Mouse (Mus musculus) heart, postnatal 0 days (tissue): Measurements from ENCODE around the gene Flot1. TPM values are rescaled to one million over a fixed set of nuclear protein-coding genes. Genes with fewer than 3 reads are reported as not detected.

ENCODE experiments used
- ATAC-seq: fragments of 200-750 bp; cut with Nextera tagmentation; 2 replicates; pipeline ENCODE4 v1.8.0; 2017; ENCODE audit warnings: low read depth, moderate number of reproducible peaks, moderate library complexity; ENCODE audit not compliant: insufficient read depth
- DNase-seq: peaks from one replicate; pipeline ENCODE4 v3.0.0-alpha.2; 2016; ENCODE audit warnings: low spot score
- H3K27ac ChIP-seq: fragments of 300-500 bp; sonication (generic); 2 replicates; pipeline ENCODE4 v1.5.1; 2014; ENCODE audit warnings: low read depth, mild to moderate bottlenecking
- H3K27me3 ChIP-seq: fragments of 300-500 bp; sonication (generic); 2 replicates; pipeline ENCODE4 v1.6.1; 2014; ENCODE audit warnings: low read length, mixed read lengths; ENCODE audit not compliant: control insufficient read depth, insufficient read depth
- H3K36me3 ChIP-seq: fragments of 300-500 bp; sonication (generic); replicated peaks from 2 replicates; pipeline ENCODE4 v1.6.1; 2014; ENCODE audit warnings: low read length, mixed read lengths; ENCODE audit not compliant: control insufficient read depth, insufficient read depth
- H3K4me1 ChIP-seq: fragments of 300-500 bp; sonication (generic); 2 replicates; pipeline ENCODE4 v1.6.1; 2014; ENCODE audit warnings: antibody characterized with exemption; ENCODE audit not compliant: control insufficient read depth, insufficient read depth
- H3K4me2 ChIP-seq: fragments of 300-500 bp; sonication (generic); 2 replicates; pipeline ENCODE4 v1.6.1; 2014; ENCODE audit warnings: low read depth, mild to moderate bottlenecking, low read length, moderate library complexity
- H3K4me3 ChIP-seq: fragments of 300-500 bp; sonication (generic); 2 replicates; pipeline ENCODE4 v1.5.1; 2014; ENCODE audit warnings: low read depth, low read length
- H3K9ac ChIP-seq: fragments of 300-500 bp; sonication (generic); replicated peaks from 2 replicates; pipeline ENCODE4 v1.6.1; 2014; ENCODE audit warnings: low read depth, low read length, mixed read lengths
- H3K9me3 ChIP-seq: fragments of 300-500 bp; sonication (generic); replicated peaks from 2 replicates; pipeline ENCODE4 v1.6.1; 2016; ENCODE audit warnings: low read length; ENCODE audit not compliant: control insufficient read depth
- CTCF ChIP-seq: IDR thresholded peaks from 2 replicates; pipeline ENCODE4 v1.5.1; 2016; ENCODE audit warnings: antibody characterized with exemption, control low read depth, low read depth
- EP300 ChIP-seq: IDR thresholded peaks from 2 replicates; pipeline ENCODE4 v1.6.1; 2016; ENCODE audit warnings: antibody characterized with exemption, low read depth
- WGBS: fragments of 180-500 bp; shearing (Covaris S2); extraction: QIAGEN DNeasy Blood & Tissue Kit; methylation state at CpG from one replicate; pipeline ENCODE4 v1.1.7; 2014; 5-methylcytosine and 5-hydroxymethylcytosine counted together
- polyA plus RNA-seq: library from polyadenylated mRNA; unstranded; fragments of >200 nt; fragmentation: Nextera tagmentation; extraction: Ambion mirVana; gene quantifications from 2 replicates; pipeline ENCODE4 v1.2.1, GENCODE M21; 2015
- total RNA-seq: library from RNA; depleted of rRNA; stranded (reverse); fragments of >200 nt; gene quantifications from 2 replicates; pipeline ENCODE4 v1.2.3, GENCODE M21; 2014; ENCODE audit warnings: low replicate concordance

Flot1 gene
- total and polyA plus RNA-seq, 2 experiments from 2014 or later = 132 to 163 TPM

GRCm38 (mm10) chr17:35834696-35835422 is 11.8 kb downstream of the Flot1 start:
- Histone ChIP-seq H3K27me3 (no peaks in the 10 kb centered on the region), H3K4me3 (peak overlapping the region; percentile 73; the same call in 1 of the 2 replicates), H3K9ac (no peak overlapping the region), H3K4me1 (peaks cover 13% of the 10 kb centered on the region), H3K4me2 (peak overlapping the region; percentile 75; the same call in 1 of the 2 replicates), H3K9me3 (no peaks in the 10 kb centered on the region), H3K27ac (no peak overlapping the region), H3K36me3 (peaks cover 55% of the 10 kb centered on the region)
- DNase-seq (no peak), ATAC-seq (no peak)
- no peak for TF ChIP-seq CTCF
- TF ChIP-seq EP300 = no peak
- WGBS = 64% methylated on average over 26 of the region's 26 CpGs

- H3K27me3 ChIP-seq = no peaks in the 10 kb centered on the region
- H3K27ac ChIP-seq = no peak overlapping the region
- H3K36me3 ChIP-seq = peaks cover 50% of the 10 kb centered on the region
- WGBS = 61% methylated on average over 26 of the region's 26 CpGs
- TF ChIP-seq EP300 (0 out of 2 replicates have a peak, but pooled peaks have one; percentile 26), CTCF (no peak)
- H3K9me3 ChIP-seq = no peaks in the 10 kb centered on the region
- H3K9ac ChIP-seq = no peak overlapping the region
- H3K4me1 ChIP-seq = peaks cover 10% of the 10 kb centered on the region
- no peak for ATAC-seq
- no peak for DNase-seq
- peak overlapping the region; percentile 73 for H3K4me3 ChIP-seq
- peak overlapping the region; percentile 75 for H3K4me2 ChIP-seq
These were observed 12.6 kb downstream of the Flot1 start for GRCm38 (mm10) chr17:35835424-35836140.

- DNase-seq = peak; percentile 90
- no peaks in the 10 kb centered on the region for H3K27me3 ChIP-seq
- peak; percentile 82 for TF ChIP-seq CTCF
- no peak for TF ChIP-seq EP300
- no peaks in the 10 kb centered on the region for H3K9me3 ChIP-seq
- H3K4me1 ChIP-seq = peaks cover 10% of the 10 kb centered on the region
- H3K4me3 ChIP-seq = peak overlapping the region; percentile 73
- 5% methylated on average over 24 of the region's 24 CpGs for WGBS
- peak overlapping the region; percentile 75 for H3K4me2 ChIP-seq
- H3K36me3 ChIP-seq = peaks cover 42% of the 10 kb centered on the region
- peak overlapping the region; percentile 82 for H3K9ac ChIP-seq
- H3K27ac ChIP-seq = peak overlapping the region; percentile 89
- ATAC-seq = no peak
These were observed 13.3 kb downstream of the Flot1 start for GRCm38 (mm10) chr17:35836178-35836965.

- peak; percentile 81 for DNase-seq
- no peaks in the 10 kb centered on the region for H3K9me3 ChIP-seq
- H3K36me3 ChIP-seq = peaks cover 36% of the 10 kb centered on the region
These were observed 14.0 kb downstream of the Flot1 start for GRCm38 (mm10) chr17:35836991-35837422.

GRCm38 (mm10) chr17:35837487-35837886 is 14.5 kb downstream of the Flot1 start:
- Histone ChIP-seq H3K27ac (peak overlapping the region; percentile 89), H3K36me3 (peaks cover 35% of the 10 kb centered on the region), H3K9me3 (no peaks in the 10 kb centered on the region), H3K4me3 (peak overlapping the region; percentile 73), H3K9ac (peak overlapping the region; percentile 82), H3K4me1 (peaks cover 17% of the 10 kb centered on the region), H3K4me2 (peak overlapping the region; percentile 75), H3K27me3 (no peaks in the 10 kb centered on the region)
- WGBS = under 1% methylated on average over 18 of the region's 18 CpGs
- DNase-seq (peak; percentile 62), ATAC-seq (no peak)
- TF ChIP-seq EP300 (no peak), CTCF (no peak)

More at GRCm38 (mm10) chr17:35836991-35837422, 14.0 kb downstream of the Flot1 start:
- Histone ChIP-seq H3K27me3 (no peaks in the 10 kb centered on the region), H3K9ac (peak overlapping the region; percentile 82), H3K4me2 (peak overlapping the region; percentile 75), H3K4me1 (peaks cover 14% of the 10 kb centered on the region), H3K4me3 (peak overlapping the region; percentile 73), H3K27ac (peak overlapping the region; percentile 89)
- 0% methylated on average over 25 of the region's 25 CpGs for WGBS
- peak; percentile 69; the same call in 1 of the 2 replicates for TF ChIP-seq EP300
- no peak for TF ChIP-seq CTCF
- ATAC-seq = peak; percentile 29
